Mouse (Mus musculus) stomach, postnatal 0 days (tissue): ENCODE results near the gene Pcbp1. TPM values are rescaled to one million over a fixed set of nuclear protein-coding genes. Genes with fewer than 3 reads are reported as not detected.

Source experiments
- ATAC-seq: fragments of 200-750 bp; cut with Nextera tagmentation; 2 replicates; pipeline ENCODE4 v1.8.0; 2017; ENCODE audit not compliant: low FRiP score, low TSS enrichment
- DNase-seq: peaks from one replicate; pipeline ENCODE4 v3.0.0-alpha.2; 2016; ENCODE audit warnings: low spot score
- H3K27ac ChIP-seq: fragments of 300-500 bp; sonication (generic); replicated peaks from 2 replicates; pipeline ENCODE4 v1.5.1; 2014; ENCODE audit warnings: mild to moderate bottlenecking, control low read depth
- H3K27me3 ChIP-seq: fragments of 300-500 bp; sonication (generic); 2 replicates; pipeline ENCODE4 v1.6.1; 2014; ENCODE audit warnings: low read length; ENCODE audit not compliant: control insufficient read depth, insufficient read depth
- H3K36me3 ChIP-seq: fragments of 300-500 bp; sonication (generic); 2 replicates; pipeline ENCODE4 v1.6.1; 2014; ENCODE audit warnings: low read length, mixed read lengths; ENCODE audit not compliant: control insufficient read depth, insufficient read depth
- H3K4me1 ChIP-seq: fragments of 300-500 bp; sonication (generic); replicated peaks from 2 replicates; pipeline ENCODE4 v1.6.1; 2014; ENCODE audit warnings: antibody characterized with exemption; ENCODE audit not compliant: control insufficient read depth, insufficient read depth
- H3K4me2 ChIP-seq: fragments of 300-500 bp; sonication (generic); replicated peaks from 2 replicates; pipeline ENCODE4 v1.6.1; 2014; ENCODE audit warnings: low read depth, mild to moderate bottlenecking, control low read depth, moderate library complexity
- H3K4me3 ChIP-seq: fragments of 300-500 bp; sonication (generic); 2 replicates; pipeline ENCODE4 v1.5.1; 2014; ENCODE audit warnings: low read depth, low read length, control low read depth
- H3K9ac ChIP-seq: fragments of 300-500 bp; sonication (generic); 2 replicates; pipeline ENCODE4 v1.6.1; 2014; ENCODE audit warnings: mild to moderate bottlenecking, low read length, control low read depth, mixed read lengths
- H3K9me3 ChIP-seq: fragments of 300-500 bp; sonication (generic); 2 replicates; pipeline ENCODE4 v1.6.1; 2016; ENCODE audit warnings: low read length; ENCODE audit not compliant: control insufficient read depth
- CTCF ChIP-seq: IDR thresholded peaks from 2 replicates; pipeline ENCODE4 v1.5.1; 2016; ENCODE audit warnings: antibody characterized with exemption, low read depth, mild to moderate bottlenecking, moderate library complexity
- EP300 ChIP-seq: optimal IDR thresholded peaks from 2 replicates; pipeline ENCODE3; 2016; ENCODE audit warnings: antibody characterized with exemption
- WGBS: fragments of 180-500 bp; shearing (Covaris S2); extraction: QIAGEN DNeasy Blood & Tissue Kit; methylation state at CpG from one replicate; pipeline ENCODE4 v1.1.7; 2014; 5-methylcytosine and 5-hydroxymethylcytosine counted together
- polyA plus RNA-seq: library from polyadenylated mRNA; unstranded; fragments of >200 nt; fragmentation: Nextera tagmentation; extraction: Ambion mirVana; gene quantifications from 2 replicates; pipeline ENCODE4 v1.2.1, GENCODE M21; 2015

Pcbp1 gene
- polyA plus RNA-seq, 1 experiment from 2014 or later: 337 TPM

- peak overlapping the region; percentile 20; the same call in 1 of the 2 replicates for H3K27ac ChIP-seq
- WGBS: 78% methylated on average over 5 of the region's 5 CpGs
- H3K4me1 ChIP-seq: no peaks in the 10 kb centered on the region
- no peak for ATAC-seq
- no peak for DNase-seq
- no peak overlapping the region for H3K9ac ChIP-seq
- no peaks in the 10 kb centered on the region for H3K27me3 ChIP-seq
- TF ChIP-seq EP300 (no peak), CTCF (0 out of 2 replicates have a peak, but pooled peaks have one; percentile 9)
- H3K4me3 ChIP-seq: no peak overlapping the region
- H3K4me2 ChIP-seq: 0 out of 2 replicates have a peak overlapping the region, but pooled peaks have one; percentile 21
- H3K36me3 ChIP-seq: peaks cover 3% of the 10 kb centered on the region; the same call in 1 of the 2 replicates
- H3K9me3 ChIP-seq: no peaks in the 10 kb centered on the region
Observed at GRCm38 (mm10) chr6:86522001-86522911, 3.9 kb downstream of the Pcbp1 start.

- no peak overlapping the region for H3K27ac ChIP-seq
- DNase-seq (no peak), ATAC-seq (no peak)
- H3K9ac ChIP-seq: no peak overlapping the region
- no peak overlapping the region for H3K4me2 ChIP-seq
- H3K4me3 ChIP-seq: no peak overlapping the region
- H3K4me1 ChIP-seq: no peaks in the 10 kb centered on the region
- no peaks in the 10 kb centered on the region for H3K27me3 ChIP-seq
- H3K9me3 ChIP-seq: no peaks in the 10 kb centered on the region
- WGBS: 74% methylated on average over 3 of the region's 3 CpGs
- TF ChIP-seq CTCF (no peak), EP300 (no peak)
- H3K36me3 ChIP-seq: no peaks in the 10 kb centered on the region
Observed at GRCm38 (mm10) chr6:86519767-86520345, 6.3 kb downstream of the Pcbp1 start.

GRCm38 (mm10) chr6:86516021-86516420 lies 10.1 kb downstream of the Pcbp1 start:
- no peak overlapping the region for H3K9ac ChIP-seq
- no peak overlapping the region for H3K4me3 ChIP-seq
- H3K4me2 ChIP-seq: no peak overlapping the region
- TF ChIP-seq EP300 (no peak), CTCF (no peak)
- H3K27ac ChIP-seq: no peak overlapping the region
- DNase-seq (no peak), ATAC-seq (0 out of 2 replicates have a peak, but pooled peaks have one; percentile 38)
- H3K36me3 ChIP-seq: no peaks in the 10 kb centered on the region
- H3K4me1 ChIP-seq: no peaks in the 10 kb centered on the region
- no peaks in the 10 kb centered on the region for H3K9me3 ChIP-seq
- no peaks in the 10 kb centered on the region for H3K27me3 ChIP-seq
- 47% methylated on average over 1 of the region's 1 CpGs for WGBS

- no peak overlapping the region for H3K9ac ChIP-seq
- H3K9me3 ChIP-seq: no peaks in the 10 kb centered on the region
- H3K4me3 ChIP-seq: no peak overlapping the region
- WGBS: 89% methylated on average over 4 of the region's 4 CpGs
- H3K27me3 ChIP-seq: no peaks in the 10 kb centered on the region
- TF ChIP-seq EP300: no peak
- no peak for TF ChIP-seq CTCF
- no peak overlapping the region for H3K4me2 ChIP-seq
- H3K4me1 ChIP-seq: no peaks in the 10 kb centered on the region
- H3K27ac ChIP-seq: no peak overlapping the region
- no peaks in the 10 kb centered on the region for H3K36me3 ChIP-seq
- ATAC-seq (no peak), DNase-seq (no peak)
Observed at GRCm38 (mm10) chr6:86513296-86513695, 12.8 kb downstream of the Pcbp1 start.

GRCm38 (mm10) chr6:86510979-86511378 lies 15.1 kb downstream of the Pcbp1 start:
- no peak overlapping the region for H3K9ac ChIP-seq
- H3K4me1 ChIP-seq: no peaks in the 10 kb centered on the region
- H3K4me3 ChIP-seq: no peak overlapping the region
- H3K27me3 ChIP-seq: no peaks in the 10 kb centered on the region
- 45% methylated on average over 4 of the region's 4 CpGs for WGBS
- no peak overlapping the region for H3K4me2 ChIP-seq
- ATAC-seq (no peak), DNase-seq (no peak)
- H3K9me3 ChIP-seq: no peaks in the 10 kb centered on the region
- H3K36me3 ChIP-seq: no peaks in the 10 kb centered on the region
- H3K27ac ChIP-seq: no peak overlapping the region
- TF ChIP-seq CTCF (no peak), EP300 (no peak)

- H3K4me3 ChIP-seq: no peak overlapping the region
- no peaks in the 10 kb centered on the region for H3K4me1 ChIP-seq
- H3K9ac ChIP-seq: no peak overlapping the region
- WGBS: 69% methylated on average over 3 of the region's 3 CpGs
- H3K27ac ChIP-seq: no peak overlapping the region
- ATAC-seq (no peak), DNase-seq (no peak)
- H3K27me3 ChIP-seq: no peaks in the 10 kb centered on the region
- H3K4me2 ChIP-seq: no peak overlapping the region
- H3K36me3 ChIP-seq: no peaks in the 10 kb centered on the region
- TF ChIP-seq CTCF (no peak), EP300 (no peak)
- no peaks in the 10 kb centered on the region for H3K9me3 ChIP-seq
Observed at GRCm38 (mm10) chr6:86509866-86510200, 16.3 kb downstream of the Pcbp1 start.
